Mouse (Mus musculus) brain, adult 2 months (tissue): ENCODE measurements at regions not wholly inside any gene's neighbourhood (a gene's known extent, or its start where the extent isn't known, plus 50 kb on each side); places are given as distances from the start of the nearest gene placed in this dataset.

Experiments
- DNase-seq: peaks from one replicate; pipeline ENCODE4 v3.0.0; 2011; ENCODE audit warnings: low read depth, low spot score

- peak; percentile 3 for DNase-seq
Measured at GRCm38 (mm10) chr4:25542136-25542535, 257.9 kb downstream of the Fut9 start.
